Mouse (Mus musculus): Measurements from ENCODE around the gene Zfp386. TPM values are rescaled to one million over a fixed set of nuclear protein-coding genes. Genes with fewer than 3 reads are reported as not detected.

Gene Zfp386
- total RNA-seq, 2 experiments from 2014 or later: 40.4 to 40.8 TPM

GRCm38 (mm10) chr12:116084294-116084693 is 36.8 kb downstream of the Zfp386 start:
- intact Hi-C loops (cut with DNase I): no loop called here
- no peak for DNase-seq (ENCODE audit: extremely low spot score in 1 of 2, low spot score in 2 of 2)

GRCm38 (mm10) chr12:116086951-116087600 is 39.6 kb downstream of the Zfp386 start:
- intact Hi-C loops (cut with DNase I): no loop called here
- no peak for DNase-seq (ENCODE audit: extremely low spot score in 1 of 2, low spot score in 2 of 2)

GRCm38 (mm10) chr12:116089836-116090235 is 42.3 kb downstream of the Zfp386 start:
- DNase-seq (ENCODE audit: extremely low spot score in 1 of 2, low spot score in 2 of 2): no peak
- intact Hi-C loops (cut with DNase I): no loop called here

- intact Hi-C loops (cut with DNase I): no loop called here
- DNase-seq (ENCODE audit: extremely low spot score in 1 of 2, low spot score in 2 of 2): no peak
These were observed 47.4 kb downstream of the Zfp386 start for GRCm38 (mm10) chr12:116094765-116095555.

DNA sequence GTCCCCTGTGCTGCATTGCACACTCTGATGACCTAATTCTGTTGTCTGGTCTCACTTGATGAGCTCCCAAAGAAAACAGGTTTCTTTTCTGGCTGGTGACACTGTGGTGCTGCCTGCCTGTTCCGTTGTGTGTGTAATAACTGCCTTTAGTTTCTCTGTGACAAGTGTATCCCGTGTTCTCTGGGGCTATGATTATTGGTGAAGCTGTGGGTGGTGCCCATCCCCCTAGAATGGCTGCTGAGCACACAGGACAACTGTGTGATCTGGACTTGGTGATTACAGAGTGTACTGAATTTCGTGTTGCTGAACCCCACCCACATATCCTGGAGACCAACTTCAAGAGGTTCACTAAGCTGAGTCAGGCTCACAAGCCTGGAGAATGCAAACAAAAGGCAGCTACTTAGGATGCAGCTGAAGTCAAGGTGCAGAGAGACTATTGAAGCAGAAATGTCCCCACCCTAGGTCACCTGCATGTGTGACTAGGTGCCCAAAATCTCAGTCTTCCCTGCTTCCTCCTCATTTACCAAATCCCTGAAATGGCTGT is 48.9 kb downstream of the Zfp386 start:
- DNase-seq (ENCODE audit: extremely low spot score in 1 of 2, low spot score in 2 of 2): no peak
- intact Hi-C loops (cut with DNase I): no loop called here

- DNase-seq (ENCODE audit: extremely low spot score in 1 of 2, low spot score in 2 of 2): no peak
- intact Hi-C loops (cut with DNase I): no loop called here
These were observed 49.6 kb downstream of the Zfp386 start for GRCm38 (mm10) chr12:116097166-116097565.

- no peak for DNase-seq (ENCODE audit: extremely low spot score in 1 of 2, low spot score in 2 of 2)
- intact Hi-C loops (cut with DNase I): no loop called here
These were observed 54.4 kb downstream of the Zfp386 start for GRCm38 (mm10) chr12:116101945-116102344.

DNA sequence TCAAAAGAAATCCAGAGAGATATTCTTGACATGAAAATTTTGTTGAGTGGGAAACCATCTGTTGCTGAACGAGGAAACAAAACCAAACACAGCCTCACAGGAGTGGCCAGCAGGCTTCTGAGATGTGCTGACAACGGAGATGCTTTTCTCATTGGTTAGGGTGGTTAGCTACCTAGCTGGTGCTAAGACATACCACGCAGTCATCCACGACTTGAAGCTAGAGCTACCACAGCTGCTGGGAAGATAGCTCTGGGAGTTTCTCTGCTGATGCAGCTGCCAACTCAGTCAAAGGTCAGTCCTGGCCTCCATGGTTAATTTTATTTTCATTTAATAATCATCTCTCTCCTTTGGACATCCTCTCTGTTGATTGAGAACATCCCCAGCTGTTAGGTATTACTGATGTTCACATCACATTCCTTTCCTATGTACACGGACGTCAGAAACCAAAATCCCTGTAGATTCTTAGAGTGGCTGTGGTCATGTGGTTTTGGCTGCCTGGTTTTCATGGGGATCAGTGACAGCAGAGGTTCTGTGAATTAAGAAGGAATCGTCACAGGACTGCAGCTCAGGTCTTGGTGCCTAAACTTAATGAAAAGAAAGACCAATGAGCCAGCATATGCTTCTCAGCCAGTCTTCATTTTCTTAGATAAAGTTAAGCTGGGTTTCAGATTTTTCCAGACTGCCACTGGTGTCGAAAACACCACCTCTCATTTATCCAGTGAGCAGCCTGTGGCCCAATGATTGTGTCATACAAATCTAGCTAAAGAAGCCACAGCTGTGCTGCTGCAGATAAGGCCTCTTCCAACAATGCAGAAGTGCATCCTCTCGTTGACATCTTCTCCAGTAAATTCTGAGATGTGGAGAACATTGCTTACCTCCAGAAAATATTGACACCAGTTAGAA is 62.2 kb downstream of the Zfp386 start:
- peak in 1 of 2 experiments; percentile 22 for DNase-seq (ENCODE audit: extremely low spot score in 1 of 2, low spot score in 2 of 2)
- intact Hi-C loops (cut with DNase I): no loop called here

GRCm38 (mm10) chr12:116111007-116111694 is 63.6 kb downstream of the Zfp386 start:
- intact Hi-C loops (cut with DNase I): no loop called here

More at GRCm38 (mm10) chr12:116111007-116111694, 63.6 kb downstream of the Zfp386 start:
- DNase-seq (ENCODE audit: extremely low spot score in 1 of 2, low spot score in 2 of 2): no peak

Other genes starting within 250 kb of the Zfp386 start
- gene Vipr2, start 30.0 kb downstream of the Zfp386 start, total RNA-seq (2021): 1 to 10 TPM; 2.0 to 2.3 TPM
- 10 to 100 TPM; 12.9 to 14.3 TPM for gene Wdr60, start 215.3 kb downstream of the Zfp386 start, total RNA-seq (2021)
- not detected for gene Gm11027, start 227.7 kb downstream of the Zfp386 start, total RNA-seq (2021)
- 10 to 100 TPM; 56.8 to 62.1 TPM for gene Esyt2, start 233.5 kb downstream of the Zfp386 start, total RNA-seq (2021)